Mouse (Mus musculus): ENCODE results near the gene Col9a1. TPM values are rescaled to one million over a fixed set of nuclear protein-coding genes. Genes with fewer than 3 reads are reported as not detected.

Gene Col9a1
- polyA plus RNA-seq, 1 experiment from 2014 or later = 3.0 TPM

DNA sequence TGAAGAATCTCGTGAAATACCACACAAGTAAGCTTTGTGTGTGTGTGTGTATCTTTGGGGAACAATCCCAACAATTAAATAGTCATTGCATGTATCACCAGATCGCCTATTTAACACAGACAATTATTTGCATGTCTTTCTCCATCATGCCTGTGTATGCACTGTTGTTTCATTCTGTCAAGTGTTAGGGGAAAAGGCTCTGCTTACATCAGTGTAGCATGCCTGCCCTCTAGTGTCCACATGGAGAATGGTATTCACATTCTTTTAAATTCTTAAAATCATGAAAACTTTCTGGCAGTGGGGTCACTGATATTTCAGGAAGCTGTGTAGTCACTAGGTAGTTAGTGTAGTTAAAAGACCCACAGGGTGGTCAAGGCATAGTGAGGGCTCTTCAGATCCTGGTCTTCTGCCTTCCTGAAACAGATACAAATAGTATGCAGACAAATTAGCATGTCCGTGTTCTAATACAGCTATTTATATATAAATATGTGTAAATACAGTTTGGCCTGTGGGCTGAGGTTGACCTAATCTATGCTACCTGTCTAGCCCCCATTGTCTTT is 71.8 kb downstream of the Col9a1 start:
- Histone ChIP-seq H3K4me1 (replicated peaks) (peaks cover 11% of the 10 kb centered on the region), H3K9me3 (no peaks in the 10 kb centered on the region), H3K27me3 (no peaks in the 10 kb centered on the region), H3K9ac (peak overlapping the region; percentile 8; the same call in 1 of the 2 replicates), H3K36me3 (no peaks in the 10 kb centered on the region), H3K27ac (replicated peaks) (peak overlapping the region; percentile 68), H3K4me2 (no peak overlapping the region), H3K4me3 (no peak overlapping the region)
- 43% methylated on average over 3 of the region's 3 CpGs for WGBS
- peak; percentile 88 for ATAC-seq (ENCODE audit: low FRiP score, low read depth)

DNA sequence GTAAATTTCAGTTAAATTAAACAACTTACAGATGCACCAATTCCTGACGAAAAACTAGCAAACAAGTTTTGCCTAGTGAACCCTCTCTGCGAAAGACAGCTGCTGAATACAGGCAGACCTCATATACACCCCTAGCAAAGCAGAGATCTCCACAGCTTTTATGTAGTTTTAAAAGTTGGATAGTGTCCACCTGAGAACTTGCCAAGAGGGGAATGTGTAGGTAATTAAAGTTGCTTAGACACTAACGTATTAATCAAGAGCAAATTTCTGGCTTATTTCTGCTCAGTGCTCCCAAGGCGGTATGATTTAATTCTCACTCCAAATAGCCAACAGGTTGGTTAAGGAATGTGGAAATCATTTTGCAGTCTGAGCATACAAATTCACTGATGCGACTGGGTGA is 80.6 kb downstream of the Col9a1 start:
- no peaks in the 10 kb centered on the region for H3K4me1 ChIP-seq (replicated peaks)
- H3K4me3 ChIP-seq = no peak overlapping the region
- WGBS = 76% methylated on average over 5 of the region's 5 CpGs
- no peaks in the 10 kb centered on the region for H3K36me3 ChIP-seq
- H3K4me2 ChIP-seq = no peak overlapping the region
- H3K9me3 ChIP-seq = no peaks in the 10 kb centered on the region
- H3K27me3 ChIP-seq = no peaks in the 10 kb centered on the region
- no peak overlapping the region for H3K9ac ChIP-seq
- no peak overlapping the region for H3K27ac ChIP-seq (replicated peaks)
- ATAC-seq (ENCODE audit: low FRiP score, low read depth) = no peak

DNA sequence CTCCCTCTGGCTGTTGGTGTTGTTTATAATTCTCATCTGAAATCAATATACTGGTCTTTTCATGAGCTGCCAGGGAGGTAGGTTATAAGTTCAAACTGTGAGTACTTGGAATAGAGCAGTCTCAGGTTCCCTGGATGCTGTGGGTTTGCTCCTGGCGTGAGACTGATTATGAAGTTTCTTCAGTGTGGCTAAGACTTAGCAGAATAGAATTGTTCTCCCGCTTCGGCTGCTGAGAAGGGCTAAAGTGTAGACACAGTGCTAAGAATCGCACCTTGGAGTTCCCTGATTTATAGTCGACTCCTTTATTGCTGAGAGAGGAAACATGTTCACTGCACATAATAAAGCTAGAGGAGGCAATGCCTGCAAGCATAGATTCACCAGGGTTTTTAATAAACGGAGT is 82.0 kb downstream of the Col9a1 start:
- no peak for ATAC-seq (ENCODE audit: low FRiP score, low read depth)
- H3K9ac ChIP-seq = no peak overlapping the region
- 75% methylated on average over 6 of the region's 6 CpGs for WGBS

DNA sequence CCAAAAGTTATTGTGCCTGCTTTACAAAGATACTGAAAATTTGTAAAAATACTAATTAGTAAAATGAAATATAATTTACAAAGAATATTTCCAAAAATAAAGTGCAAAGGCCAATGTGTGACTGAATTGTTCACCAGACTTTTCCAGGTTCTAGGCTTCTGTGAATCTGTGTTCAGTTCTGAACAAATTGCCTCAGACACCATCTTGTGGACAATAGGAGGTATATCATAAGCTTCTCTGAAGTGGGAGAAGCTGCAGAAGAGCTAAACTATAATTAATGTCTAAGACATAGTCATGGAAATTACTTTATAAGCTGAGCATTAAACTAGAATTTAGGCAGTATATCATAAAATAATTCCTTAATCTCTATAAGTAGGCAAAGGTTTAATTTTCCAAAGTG is 83.8 kb downstream of the Col9a1 start:
- Histone ChIP-seq H3K4me1 (replicated peaks) (no peaks in the 10 kb centered on the region), H3K4me3 (no peak overlapping the region), H3K27ac (replicated peaks) (no peak overlapping the region), H3K36me3 (no peaks in the 10 kb centered on the region), H3K4me2 (no peak overlapping the region), H3K27me3 (no peaks in the 10 kb centered on the region), H3K9ac (no peak overlapping the region), H3K9me3 (no peaks in the 10 kb centered on the region)
- no peak for ATAC-seq (ENCODE audit: low FRiP score, low read depth)

More for the DNA sequence above, 82.0 kb downstream of the Col9a1 start:
- no peak overlapping the region for H3K4me2 ChIP-seq
- H3K27ac ChIP-seq (replicated peaks) = no peak overlapping the region
- no peaks in the 10 kb centered on the region for H3K4me1 ChIP-seq (replicated peaks)
- no peak overlapping the region for H3K4me3 ChIP-seq
- H3K36me3 ChIP-seq = no peaks in the 10 kb centered on the region
- H3K27me3 ChIP-seq = no peaks in the 10 kb centered on the region
- H3K9me3 ChIP-seq = no peaks in the 10 kb centered on the region

DNA sequence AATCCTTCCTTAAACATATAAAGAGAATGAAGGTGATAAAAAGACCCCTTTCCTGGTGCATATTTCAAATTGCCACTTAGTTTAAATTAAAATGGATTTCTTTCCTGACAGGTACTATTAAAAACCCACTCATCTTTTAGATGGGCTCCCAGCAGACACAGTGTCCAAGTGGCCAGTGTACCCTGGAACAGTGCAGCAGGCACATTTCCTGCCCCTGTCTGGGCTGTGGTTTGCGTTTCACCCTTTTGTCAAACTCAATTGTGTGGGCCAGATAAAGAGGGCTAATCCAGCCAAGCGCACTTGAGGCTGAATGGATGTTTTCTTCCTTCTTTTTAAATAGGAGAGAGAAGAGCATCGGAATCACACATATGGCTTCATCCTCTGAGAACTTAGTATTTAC is 89.6 kb downstream of the Col9a1 start:
- ATAC-seq (ENCODE audit: low FRiP score, low read depth) = no peak
- H3K27ac ChIP-seq (replicated peaks) = no peak overlapping the region
- no peaks in the 10 kb centered on the region for H3K4me1 ChIP-seq (replicated peaks)
- no peaks in the 10 kb centered on the region for H3K36me3 ChIP-seq
- H3K9ac ChIP-seq = no peak overlapping the region
- no peak overlapping the region for H3K4me3 ChIP-seq
- H3K4me2 ChIP-seq = no peak overlapping the region
- no peaks in the 10 kb centered on the region for H3K27me3 ChIP-seq
- no peaks in the 10 kb centered on the region for H3K9me3 ChIP-seq
- 34% methylated on average over 3 of the region's 3 CpGs for WGBS

DNA sequence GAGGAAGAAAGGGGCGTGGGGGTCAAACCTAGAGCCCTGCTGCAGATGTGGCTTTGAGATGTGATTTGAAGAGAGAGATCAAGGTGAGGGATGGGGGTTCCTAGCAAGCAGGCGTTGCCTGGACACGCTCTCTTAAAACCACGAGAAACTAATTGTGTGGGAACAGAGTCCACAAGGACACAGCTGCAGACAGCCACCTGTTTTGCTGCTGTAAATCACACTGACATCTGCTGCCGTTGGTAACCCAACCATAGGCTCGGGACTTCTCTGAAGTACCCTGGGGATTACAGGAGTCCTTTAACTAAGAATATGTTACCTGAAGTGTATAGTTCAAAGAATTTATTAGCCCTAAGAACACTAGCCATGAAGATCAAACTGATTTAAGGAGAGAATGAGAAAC is 109.0 kb downstream of the Col9a1 start:
- Histone ChIP-seq H3K27ac (replicated peaks) (no peak overlapping the region), H3K27me3 (no peaks in the 10 kb centered on the region), H3K4me1 (replicated peaks) (no peaks in the 10 kb centered on the region), H3K9ac (no peak overlapping the region), H3K4me3 (no peak overlapping the region), H3K4me2 (no peak overlapping the region), H3K36me3 (no peaks in the 10 kb centered on the region), H3K9me3 (no peaks in the 10 kb centered on the region)
- ATAC-seq (ENCODE audit: low FRiP score, low read depth) = no peak
- 46% methylated on average over 6 of the region's 6 CpGs for WGBS

DNA sequence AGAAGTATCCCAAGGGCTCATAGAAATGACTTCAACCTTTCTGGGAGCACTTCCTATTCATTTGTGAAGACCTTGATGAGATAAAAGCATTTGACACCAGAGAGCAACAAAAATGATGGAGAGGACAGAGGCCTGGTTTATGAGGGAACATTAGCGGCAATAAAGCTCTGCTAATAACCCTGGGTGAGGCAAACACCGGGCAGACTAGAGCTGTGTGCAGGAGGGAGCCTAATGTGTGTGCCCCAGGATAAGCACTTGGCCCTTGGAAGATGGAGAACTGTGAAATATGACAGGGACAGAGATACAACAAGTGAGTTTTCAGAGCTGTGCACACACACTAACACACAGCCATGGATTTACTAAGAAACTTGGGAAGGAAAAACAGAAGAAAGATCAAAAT is 115.1 kb downstream of the Col9a1 start:
- Histone ChIP-seq H3K27me3 (no peaks in the 10 kb centered on the region), H3K27ac (replicated peaks) (no peak overlapping the region), H3K36me3 (no peaks in the 10 kb centered on the region), H3K9me3 (no peaks in the 10 kb centered on the region), H3K9ac (no peak overlapping the region), H3K4me3 (no peak overlapping the region), H3K4me2 (no peak overlapping the region), H3K4me1 (replicated peaks) (no peaks in the 10 kb centered on the region)
- 62% methylated on average over 2 of the region's 2 CpGs for whole genome bisulfite sequencing
- ATAC-seq (ENCODE audit: low FRiP score, low read depth) = 0 out of 2 replicates have a peak, but pooled peaks have one; percentile 51

DNA sequence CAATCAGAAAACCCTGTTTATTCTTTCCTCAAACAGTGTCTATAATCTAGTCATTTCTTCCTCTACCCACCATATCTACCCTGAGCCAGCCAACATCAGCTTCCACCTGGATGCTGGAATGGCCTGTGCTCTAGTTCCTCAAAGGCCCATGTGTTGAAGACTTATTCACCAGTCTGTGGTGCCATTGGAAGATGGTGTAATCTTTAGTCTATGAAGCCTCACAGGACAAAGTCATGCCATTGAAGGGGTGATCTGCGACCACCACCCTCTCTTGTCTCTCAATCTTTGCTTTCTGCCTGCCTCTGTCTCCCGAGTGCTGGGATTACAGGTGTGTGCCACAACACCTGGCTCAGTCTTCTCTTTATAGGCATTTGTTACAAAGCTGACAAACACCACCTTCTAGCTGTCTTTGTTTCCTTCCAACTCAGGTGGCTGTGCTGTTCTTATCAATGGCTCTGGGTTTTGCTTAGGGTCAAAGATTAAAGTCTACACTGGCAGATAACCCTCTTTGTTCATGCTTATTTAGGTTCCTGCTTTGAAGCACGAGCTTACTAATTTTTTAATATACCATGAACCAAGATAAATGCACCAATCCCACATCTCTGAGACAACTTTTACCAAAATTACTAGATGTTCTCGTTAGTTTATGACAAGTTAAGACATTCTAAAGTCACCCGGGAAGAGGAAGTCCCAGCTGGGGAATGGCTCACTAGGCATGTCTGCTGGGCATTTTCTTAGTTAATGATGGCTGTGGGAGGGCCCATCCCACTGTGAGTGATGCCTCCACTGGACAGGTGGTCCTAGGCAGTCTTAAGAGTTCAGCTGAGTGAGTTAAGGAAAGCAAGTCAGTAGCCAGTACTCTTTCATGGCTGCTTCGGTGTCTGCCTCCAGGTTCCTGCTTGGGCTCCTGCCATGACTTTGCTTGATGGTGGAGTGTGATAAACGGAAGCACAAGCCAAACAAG is 117.9 kb downstream of the Col9a1 start:
- no peak overlapping the region for H3K4me2 ChIP-seq
- ATAC-seq (ENCODE audit: low FRiP score, low read depth) = no peak
- H3K27me3 ChIP-seq = no peaks in the 10 kb centered on the region
- H3K9ac ChIP-seq = no peak overlapping the region
- H3K27ac ChIP-seq (replicated peaks) = no peak overlapping the region
- no peaks in the 10 kb centered on the region for H3K4me1 ChIP-seq (replicated peaks)
- H3K9me3 ChIP-seq = no peaks in the 10 kb centered on the region
- no peaks in the 10 kb centered on the region for H3K36me3 ChIP-seq
- no peak overlapping the region for H3K4me3 ChIP-seq
- WGBS = 85% methylated on average over 7 of the region's 7 CpGs

DNA sequence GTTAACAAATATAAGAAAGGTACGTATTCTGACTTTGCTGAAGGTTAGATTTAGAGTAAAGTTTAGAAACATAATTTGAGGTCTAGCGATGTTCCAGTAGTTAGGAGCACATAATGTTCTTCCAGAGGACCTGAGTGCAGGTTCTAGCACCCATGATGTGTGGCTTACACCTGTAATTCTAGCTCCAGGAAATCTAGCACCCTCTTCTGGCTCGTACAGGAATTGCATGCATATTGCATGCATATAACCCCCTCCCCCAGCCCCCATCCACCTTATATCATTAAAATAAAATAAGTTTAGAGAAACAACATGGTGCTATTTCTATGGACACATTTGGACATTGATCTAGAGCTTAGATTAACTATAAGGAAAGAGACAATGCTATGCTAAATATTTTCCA is 123.3 kb downstream of the Col9a1 start:
- Histone ChIP-seq H3K36me3 (no peaks in the 10 kb centered on the region), H3K27me3 (no peaks in the 10 kb centered on the region), H3K9me3 (no peaks in the 10 kb centered on the region), H3K9ac (no peak overlapping the region), H3K4me1 (replicated peaks) (0 out of 2 replicates have a peak, but pooled peaks cover 3% of the 10 kb centered on the region), H3K4me3 (no peak overlapping the region), H3K27ac (replicated peaks) (no peak overlapping the region), H3K4me2 (no peak overlapping the region)
- ATAC-seq (ENCODE audit: low FRiP score, low read depth) = no peak
- WGBS = 90% methylated on average over 3 of the region's 3 CpGs

Other genes with a start within 250 kb of the Col9a1 start
- 82.9 and 94.6 TPM in 2 replicates for gene Sdhaf4, start 172.0 kb upstream of the Col9a1 start, polyA plus RNA-seq (2015; fragmentation: Nextera tagmentation; extraction: Ambion mirVana)
- 23.0 and 23.9 TPM in 2 replicates for gene Fam135a, start 77.3 kb upstream of the Col9a1 start, polyA plus RNA-seq (2015; fragmentation: Nextera tagmentation; extraction: Ambion mirVana)